Mouse (Mus musculus): ENCODE results near the gene 2200002D01Rik. TPM values are rescaled to one million over a fixed set of nuclear protein-coding genes. Genes with fewer than 3 reads are reported as not detected.
"Not testable (repeated sequence)": the region's sequence is repeated elsewhere in the genome, so short reads cannot be mapped to it uniquely, and the experiment has no call there.

2200002D01Rik gene
- total RNA-seq, 2 experiments from 2014 or later = 2.0 to 2.2 TPM

DNA sequence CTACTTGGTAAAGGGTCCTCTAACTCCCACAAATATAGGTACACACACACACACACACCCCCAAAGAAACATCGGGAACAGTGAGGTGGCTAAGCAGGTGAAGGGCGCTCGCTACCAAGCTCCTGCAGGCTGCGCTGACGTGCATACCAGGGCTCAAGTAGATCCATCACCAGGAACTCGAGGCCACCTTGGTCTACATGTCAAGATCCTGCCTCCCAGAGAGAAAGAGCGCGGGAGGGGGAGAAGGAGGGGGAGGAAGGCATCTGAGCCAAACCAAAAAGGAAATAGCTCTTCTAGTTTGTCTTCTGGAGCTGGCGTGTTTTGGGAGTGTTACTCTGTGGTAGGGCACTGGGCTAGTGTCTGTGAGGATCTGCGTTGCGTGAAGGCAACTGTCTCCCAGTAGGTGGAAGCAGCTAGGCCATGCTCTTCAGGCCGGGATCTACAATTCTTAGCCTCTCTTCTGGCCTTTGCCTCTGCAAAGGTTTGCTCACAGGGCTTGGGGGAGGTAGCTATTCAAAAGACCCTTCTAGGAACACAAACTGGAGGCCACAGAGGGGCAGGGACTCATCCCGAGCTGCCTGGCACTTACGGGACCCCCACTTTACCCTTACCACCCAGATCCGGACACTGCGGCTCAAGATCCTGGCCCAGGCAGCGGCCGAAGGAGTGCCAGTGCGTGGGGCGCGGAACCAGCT lies 1.5 kb downstream of the 2200002D01Rik start:
- intact Hi-C loops (cut with DNase I) = loop anchor here (2.0 to 5.0 kb wide), 2 partner anchors 50 to 119 kb away; partner anchors contain the start of gene Ryr1
- DNase-seq = no peak

DNA sequence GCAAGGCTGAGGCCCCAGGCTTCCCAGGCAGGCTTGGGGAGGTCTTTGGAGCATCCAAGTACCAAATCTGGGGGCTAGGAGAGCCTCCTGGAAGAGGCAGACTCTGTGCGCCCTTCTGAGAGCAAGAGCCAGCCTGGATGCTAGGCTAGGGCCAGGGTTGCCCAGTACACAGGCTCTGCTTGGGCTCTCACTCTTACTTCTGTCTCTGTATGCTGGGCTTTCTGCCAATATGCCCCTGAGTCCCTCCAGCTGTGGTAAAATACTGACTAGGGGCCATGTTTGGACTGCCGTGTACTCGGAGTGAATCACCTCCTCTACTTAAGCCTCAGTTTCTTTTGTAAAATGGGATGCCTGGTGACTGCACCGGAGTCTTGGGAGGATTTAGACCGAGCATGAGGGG lies 2.3 kb downstream of the 2200002D01Rik start:
- intact Hi-C loops (cut with DNase I) = loop anchor here (2.0 to 5.0 kb wide), 2 partner anchors 51 to 119 kb away; partner anchors contain the start of gene Ryr1
- no peak for DNase-seq

DNA sequence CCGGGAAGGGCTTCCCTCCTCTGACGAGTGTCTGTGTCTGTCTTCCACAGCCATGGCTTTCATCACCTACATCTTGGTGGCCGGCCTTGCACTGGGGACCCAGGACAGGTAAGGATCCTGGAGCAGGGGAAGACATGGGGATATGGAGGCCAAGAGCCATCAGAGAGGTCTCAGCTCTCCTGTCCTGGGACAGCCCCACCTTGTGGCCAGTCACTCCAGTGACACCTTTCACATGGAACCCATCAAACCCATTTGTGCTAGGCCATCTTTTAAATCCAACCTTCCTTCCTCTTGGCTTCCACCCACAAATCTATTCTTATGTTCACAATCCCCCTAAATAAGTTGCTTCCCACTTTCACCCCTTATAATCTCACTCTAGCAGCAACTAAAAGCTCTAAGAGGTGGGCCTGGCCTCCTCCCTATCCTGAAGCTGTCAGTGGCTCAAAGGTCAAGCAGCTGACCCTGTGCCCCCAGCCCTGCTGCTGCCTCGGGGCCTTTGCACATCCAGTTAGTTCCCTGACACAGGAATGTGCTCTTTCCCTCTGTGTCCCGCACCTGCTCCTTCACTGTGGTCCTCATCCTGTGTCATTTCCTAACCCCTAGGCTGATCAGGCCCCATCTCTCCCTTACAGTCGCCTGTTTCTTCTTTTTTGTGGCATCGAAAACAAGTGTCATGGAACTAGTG lies 3.4 kb downstream of the 2200002D01Rik start:
- DNase-seq = peak; percentile 37 to 41
- intact Hi-C loops (cut with DNase I) = loop anchor here (5.0 kb wide), 1 partner anchor 118 kb away; the partner anchor contains the start of gene Ryr1

DNA sequence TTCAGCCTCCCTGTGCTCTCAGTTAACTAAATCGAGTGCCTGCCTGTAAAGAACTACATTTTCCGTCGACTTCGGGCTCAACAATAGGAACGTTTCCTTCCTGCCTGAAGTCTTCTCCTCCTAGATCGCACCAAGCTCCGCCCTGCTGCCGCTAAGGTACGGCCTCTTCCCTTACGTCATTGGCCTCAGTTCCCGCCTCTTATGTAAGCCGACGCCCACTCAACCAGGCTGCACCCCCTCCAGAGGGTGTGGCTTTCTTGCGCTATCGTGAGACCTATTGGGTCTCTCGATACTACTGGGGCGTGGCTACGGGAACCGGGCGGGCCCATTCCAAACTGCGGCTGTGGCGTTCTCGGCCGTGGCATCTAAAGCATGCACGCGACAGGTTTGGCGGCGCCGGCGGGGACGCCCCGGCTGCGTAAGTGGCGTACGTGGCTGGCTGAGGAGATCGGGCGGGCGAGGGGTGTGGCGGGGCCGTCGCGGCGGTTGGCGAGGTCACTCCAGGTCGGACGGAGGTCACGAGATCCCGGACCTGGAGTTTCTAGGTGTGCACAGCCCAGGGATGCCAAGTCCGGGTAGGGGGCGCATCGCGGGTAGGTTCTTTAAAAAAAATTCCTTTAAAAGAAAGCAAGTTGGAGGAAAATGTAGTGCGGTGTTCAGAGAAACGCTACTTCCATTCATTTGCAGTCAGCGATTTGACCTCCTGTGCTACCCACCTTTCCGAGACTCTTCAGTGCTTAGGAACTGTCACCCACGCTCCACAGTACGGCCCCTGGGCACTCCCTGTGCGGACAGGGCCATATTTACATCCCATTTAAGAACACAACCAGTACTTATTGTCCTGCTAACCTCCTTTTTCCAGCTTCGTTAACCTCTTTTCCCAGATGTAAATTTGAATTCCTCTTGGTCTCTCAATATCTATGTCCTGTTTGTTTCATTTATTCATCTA lies 10.0 kb downstream of the 2200002D01Rik start, which contains the start of gene Yif1b:
TSS of gene Yif1b (plus strand) at position 311 of the 949 bp plus-strand sequence.
- DNase-seq = peak; percentile 95 to 97
- intact Hi-C loops (cut with DNase I) = loop anchor here (2.0 kb wide), 1 partner anchor 57 kb away; the partner anchor contains the start of gene Psmd8

DNA sequence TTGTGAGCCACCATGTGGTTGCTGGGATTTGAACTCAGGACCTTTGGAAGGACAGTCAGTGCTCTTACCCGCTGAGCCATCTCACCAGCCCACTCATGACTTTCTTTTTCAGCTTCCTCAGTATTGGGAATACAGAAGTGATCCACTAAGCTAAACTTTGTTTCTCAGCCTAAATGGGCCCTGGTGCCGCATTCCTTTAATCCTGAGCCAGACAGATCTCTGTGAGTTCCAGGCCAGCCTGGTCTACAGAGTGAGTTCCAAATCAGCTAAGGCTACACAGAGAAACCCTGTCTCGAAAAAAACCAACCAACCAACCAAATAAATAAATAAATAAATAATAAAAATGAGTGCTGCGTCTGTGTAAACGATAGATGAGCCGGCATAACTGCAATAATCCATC lies 10.7 kb downstream of the 2200002D01Rik start:
- DNase-seq; intact Hi-C loops (cut with DNase I): not testable (repeated sequence)

DNA sequence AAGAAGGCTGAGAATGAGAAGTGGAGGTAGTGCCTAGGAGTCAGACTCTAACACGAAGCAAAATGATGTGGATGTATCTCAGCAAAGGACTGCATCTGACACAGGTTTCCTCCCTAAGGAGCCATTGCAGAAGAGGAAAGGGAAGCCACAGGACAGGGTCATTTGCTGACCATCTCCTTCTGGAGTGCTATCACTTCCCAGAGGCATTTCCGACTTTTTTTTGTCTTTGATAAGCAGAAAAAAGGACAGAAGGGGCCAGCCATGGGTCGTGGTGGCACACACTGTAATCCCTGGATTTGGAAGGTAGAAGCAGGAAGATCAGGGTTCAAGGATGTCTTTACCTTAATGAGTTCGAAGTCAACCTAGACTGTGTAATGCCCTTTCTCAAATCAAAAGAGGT lies 11.7 kb downstream of the 2200002D01Rik start:
- DNase-seq = no peak
- intact Hi-C loops (cut with DNase I) = no loop called here

DNA sequence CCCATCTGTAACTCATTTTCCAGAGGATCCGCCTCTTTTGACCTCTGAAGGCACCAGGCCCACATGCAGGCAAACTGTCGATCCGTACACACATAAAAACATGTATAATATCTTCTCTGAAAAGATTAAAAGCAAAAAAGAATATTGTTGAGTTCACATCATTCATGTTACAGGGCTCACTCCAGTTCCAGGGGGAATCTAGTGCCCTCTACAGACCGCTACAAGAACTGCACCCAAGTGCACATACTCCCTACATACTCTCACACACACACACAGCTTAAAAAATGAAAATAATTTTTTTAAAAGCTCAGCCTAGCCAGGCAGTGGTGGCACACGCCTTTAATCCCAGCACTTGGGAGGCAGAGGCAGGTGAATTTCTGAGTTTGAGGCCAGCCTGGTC lies 13.6 kb downstream of the 2200002D01Rik start:
- intact Hi-C loops (cut with DNase I) = no loop called here

DNA sequence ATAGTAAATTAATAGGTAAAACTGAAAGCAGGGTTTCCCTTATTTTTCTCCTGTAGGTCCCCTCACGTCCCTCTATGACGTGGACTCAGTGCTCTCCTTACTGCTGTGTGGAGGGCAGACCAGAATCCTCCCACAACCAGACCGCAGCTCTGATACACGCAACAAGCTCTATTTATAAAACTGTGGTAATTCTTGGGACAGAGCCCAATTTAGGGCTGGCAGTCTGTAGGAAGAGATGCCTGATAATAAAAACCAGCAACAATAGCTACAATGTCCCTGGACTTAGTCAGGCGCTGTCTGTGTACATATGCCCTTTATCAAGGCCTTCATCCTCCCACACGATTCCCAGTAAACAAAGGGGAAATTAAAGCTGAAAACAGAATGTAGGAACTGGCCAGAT lies 14.5 kb downstream of the 2200002D01Rik start:
- DNase-seq = peak in 1 of 2 experiments; percentile 49

More for the DNA sequence above, 13.6 kb downstream of the 2200002D01Rik start:
- DNase-seq = no peak

DNA sequence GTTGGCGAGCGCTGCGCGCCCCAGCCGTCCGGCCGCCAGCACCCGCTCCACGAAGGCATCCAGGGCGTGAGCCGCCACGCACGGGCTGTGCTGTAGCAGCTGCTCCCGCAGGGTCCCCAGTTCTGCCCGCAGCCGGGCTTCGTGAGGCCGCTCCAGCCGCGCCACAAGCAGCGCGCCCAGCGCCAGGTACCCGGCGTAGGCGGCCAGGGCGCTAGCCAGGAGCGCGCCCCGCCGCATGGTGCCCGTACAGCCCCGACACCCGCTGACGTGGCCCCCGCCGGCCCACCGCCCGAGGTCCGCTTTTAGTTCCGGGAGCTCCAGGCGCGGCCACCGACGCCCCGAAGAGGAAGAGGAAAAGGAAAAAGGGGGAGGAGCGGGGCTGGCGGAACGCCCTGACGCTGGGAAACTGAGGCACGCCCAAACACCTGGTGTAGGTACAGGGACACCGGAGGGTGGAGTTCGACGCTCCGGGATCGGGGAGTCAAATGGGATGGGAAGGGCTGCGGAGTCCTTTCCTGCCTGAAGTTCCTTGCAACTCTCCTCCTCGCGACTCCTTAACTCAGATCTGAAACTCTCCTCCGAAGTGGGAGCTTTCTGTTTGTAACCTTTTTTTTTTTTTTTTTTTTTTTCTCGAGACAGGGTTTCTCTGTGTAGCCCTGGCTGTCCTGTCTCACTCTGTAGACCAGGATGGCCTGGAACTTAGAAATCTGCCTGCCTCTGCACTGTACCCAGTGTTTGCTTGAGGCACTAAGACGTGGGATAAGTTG lies 15.8 kb downstream of the 2200002D01Rik start, which contains the start of gene Kcnk6:
TSS of gene Kcnk6 (minus strand) at position 269 of the 767 bp plus-strand sequence.
- intact Hi-C loops (cut with DNase I) = no loop called here
- DNase-seq = peak; percentile 68 to 74

More for the DNA sequence above, 14.5 kb downstream of the 2200002D01Rik start:
- intact Hi-C loops (cut with DNase I) = no loop called here

DNA sequence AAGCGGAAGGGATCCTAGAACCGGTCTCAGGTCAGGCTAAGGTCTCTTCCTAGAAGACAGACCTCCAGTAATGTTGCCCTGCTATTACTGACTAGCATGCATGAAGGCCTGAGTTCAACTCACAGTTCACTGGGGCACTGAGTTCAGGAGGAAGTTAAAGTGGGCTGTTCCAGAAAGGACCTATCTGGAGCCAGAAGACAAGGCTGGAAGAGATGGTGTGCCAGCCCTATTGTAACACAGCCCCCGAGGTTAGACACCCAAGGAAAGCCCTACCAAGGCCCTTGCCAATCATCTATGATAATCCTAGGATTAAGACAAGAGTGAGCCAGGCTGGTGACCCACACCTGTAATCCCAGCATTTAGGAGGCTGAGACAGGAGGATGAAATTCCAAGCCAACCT lies 16.7 kb downstream of the 2200002D01Rik start:
- intact Hi-C loops (cut with DNase I) = no loop called here
- DNase-seq = no peak

DNA sequence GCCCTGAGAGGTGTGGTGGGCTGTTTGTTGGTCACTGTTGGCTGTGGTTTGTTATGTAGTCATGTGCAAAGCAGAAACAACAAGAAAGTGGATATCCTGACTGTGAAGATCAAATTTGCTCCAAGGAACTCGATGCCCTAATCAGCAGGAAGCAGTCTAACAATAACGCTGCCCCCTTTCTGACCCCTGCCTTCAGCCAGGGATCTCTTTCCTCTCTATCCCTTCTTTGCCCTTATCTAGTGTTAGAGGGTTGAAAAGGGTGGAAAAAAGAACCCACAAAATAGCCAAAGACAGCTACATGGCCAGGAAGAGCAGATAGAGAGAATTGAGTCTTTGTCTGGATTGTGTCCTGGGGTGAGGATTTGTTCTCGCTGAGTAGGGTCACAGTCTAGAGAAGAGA lies 17.7 kb downstream of the 2200002D01Rik start:
- no peak for DNase-seq
- intact Hi-C loops (cut with DNase I) = no loop called here

DNA sequence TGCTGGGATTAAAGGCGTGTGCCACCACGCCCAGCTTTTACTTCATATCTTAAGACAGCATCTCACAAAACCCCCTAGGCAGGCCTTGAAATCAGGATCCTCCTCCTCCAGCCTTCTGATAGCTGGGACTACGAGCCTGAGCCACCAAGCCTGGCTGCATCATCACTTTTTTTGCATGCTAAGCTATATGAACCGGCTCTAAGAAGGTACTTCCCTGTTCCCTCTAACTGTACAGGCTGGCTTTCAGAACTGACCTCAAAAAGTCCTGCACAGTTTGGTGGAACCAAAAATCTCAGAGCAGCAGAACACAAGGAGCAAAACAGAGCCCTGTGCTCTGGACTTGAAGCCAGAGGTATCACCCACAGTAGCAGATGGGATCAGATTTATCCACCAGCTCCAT lies 20.1 kb downstream of the 2200002D01Rik start:
- intact Hi-C loops (cut with DNase I) = no loop called here
- DNase-seq = no peak

DNA sequence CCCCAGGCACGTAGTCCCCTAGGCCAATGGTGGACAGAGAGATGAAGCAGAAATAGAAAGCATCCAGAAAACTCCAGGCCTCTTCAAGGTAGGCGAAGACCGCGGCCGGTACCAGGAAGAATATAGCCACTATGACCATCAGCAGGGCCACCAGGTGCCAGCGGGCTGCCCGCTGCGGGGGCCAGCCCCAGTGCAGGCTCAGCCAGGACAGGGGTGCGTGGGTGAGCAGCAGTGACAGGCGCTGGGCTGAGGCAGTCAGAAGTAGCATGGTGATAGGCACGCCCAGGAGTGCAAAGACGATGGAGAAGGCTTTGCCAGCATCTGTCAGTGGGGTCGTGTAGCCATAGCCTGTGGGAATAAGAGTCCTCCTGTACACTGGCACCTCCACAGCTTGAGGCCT lies 22.7 kb downstream of the 2200002D01Rik start:
- no peak for DNase-seq
- intact Hi-C loops (cut with DNase I) = no loop called here

DNA sequence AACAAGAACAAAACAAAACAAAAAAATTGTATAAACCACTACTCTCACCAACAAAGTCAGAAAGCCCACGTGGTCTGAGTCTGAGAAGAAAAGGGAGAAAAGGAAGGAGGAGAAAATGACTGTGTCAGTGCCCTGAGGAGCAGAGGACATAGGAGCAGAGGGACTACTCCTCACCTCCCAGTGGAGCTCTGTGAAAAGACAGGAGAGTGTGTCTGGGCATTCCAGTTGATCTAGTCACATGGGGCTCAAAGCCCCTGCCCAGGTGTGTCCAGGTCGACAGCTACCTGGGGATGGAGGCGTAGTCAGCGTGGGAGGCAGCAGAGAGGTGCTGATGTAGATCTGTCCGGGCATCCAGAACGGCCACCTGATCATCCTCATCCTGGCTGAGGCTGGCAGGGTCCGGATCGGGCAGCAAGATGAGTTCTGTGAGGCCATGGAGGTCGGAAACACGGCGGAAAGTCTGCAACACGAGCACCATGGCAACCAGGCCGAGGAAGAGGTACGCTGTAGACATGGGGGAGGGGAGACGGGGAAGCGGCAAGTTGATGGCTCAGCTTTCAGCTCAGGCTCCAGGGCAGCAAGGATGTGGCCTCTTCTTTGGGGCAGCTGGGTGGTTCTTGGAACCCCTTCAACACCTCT lies 23.4 kb downstream of the 2200002D01Rik start:
- DNase-seq = no peak
- intact Hi-C loops (cut with DNase I) = no loop called here

DNA sequence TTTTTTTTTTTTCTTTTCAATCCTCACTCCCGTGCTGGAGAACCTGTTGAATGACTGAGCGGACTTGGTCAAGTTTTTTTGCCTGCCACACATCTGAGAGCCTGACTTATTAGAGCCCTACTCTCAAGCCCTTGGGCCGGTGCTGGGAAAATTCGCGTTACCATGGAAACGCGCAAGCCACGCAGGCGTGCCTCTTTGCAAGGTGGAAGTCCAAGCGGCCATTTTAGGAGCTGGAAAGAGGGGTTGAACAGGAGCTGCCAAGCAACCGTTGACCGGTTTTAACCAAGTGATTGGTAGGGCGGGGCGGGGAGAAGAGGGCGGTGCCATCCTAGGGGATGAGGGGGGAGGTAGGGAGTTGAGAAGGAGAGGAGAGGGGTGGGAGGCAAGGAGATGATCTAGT lies 33.4 kb downstream of the 2200002D01Rik start:
- intact Hi-C loops (cut with DNase I) = no loop called here
- no peak for DNase-seq

DNA sequence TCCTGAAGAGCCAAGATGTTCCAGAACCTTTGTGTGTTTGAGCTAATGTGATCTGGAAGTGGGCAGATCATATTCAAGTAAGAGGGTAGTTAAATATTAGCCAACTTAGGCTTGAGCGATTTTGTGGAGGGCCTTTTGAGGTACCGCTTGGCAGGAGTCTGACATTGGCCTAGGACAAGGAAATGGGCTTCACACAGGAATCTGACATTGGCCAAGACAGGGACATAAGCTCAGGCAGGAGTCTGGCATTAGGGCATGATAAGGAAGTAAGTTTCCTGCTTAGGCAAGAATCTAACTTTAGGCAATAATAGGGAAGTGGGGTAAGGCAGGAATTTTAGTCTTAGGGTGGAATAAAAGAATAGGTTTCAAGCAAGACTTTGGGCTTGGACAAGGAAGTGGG lies 34.0 kb downstream of the 2200002D01Rik start:
- no peak for DNase-seq
- intact Hi-C loops (cut with DNase I) = no loop called here

DNA sequence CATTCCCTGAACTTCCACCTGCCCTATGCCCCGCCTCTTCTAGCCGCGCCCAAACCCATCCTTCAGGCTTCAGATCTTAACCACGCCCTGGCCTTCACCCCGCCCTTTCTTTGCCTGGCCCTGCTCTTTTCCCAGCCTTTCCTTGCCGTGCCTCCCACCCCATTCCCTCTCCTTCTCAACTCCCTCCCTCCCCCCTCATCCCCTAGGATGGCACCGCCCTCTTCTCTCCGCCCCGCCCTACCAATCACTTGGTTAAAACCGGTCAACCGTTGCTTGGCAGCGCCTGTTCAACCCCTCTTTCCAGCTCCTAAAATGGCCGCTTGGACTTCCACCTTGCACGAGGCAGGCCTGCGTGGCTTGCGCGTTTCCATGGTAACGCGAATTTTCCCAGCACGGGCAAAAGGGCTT lies 34.6 kb downstream of the 2200002D01Rik start, which contains the start of gene Catsperg1:
TSS of gene Catsperg1 (minus strand) at position 361 of the 408 bp plus-strand sequence.
- DNase-seq = no peak
- intact Hi-C loops (cut with DNase I) = no loop called here

DNA sequence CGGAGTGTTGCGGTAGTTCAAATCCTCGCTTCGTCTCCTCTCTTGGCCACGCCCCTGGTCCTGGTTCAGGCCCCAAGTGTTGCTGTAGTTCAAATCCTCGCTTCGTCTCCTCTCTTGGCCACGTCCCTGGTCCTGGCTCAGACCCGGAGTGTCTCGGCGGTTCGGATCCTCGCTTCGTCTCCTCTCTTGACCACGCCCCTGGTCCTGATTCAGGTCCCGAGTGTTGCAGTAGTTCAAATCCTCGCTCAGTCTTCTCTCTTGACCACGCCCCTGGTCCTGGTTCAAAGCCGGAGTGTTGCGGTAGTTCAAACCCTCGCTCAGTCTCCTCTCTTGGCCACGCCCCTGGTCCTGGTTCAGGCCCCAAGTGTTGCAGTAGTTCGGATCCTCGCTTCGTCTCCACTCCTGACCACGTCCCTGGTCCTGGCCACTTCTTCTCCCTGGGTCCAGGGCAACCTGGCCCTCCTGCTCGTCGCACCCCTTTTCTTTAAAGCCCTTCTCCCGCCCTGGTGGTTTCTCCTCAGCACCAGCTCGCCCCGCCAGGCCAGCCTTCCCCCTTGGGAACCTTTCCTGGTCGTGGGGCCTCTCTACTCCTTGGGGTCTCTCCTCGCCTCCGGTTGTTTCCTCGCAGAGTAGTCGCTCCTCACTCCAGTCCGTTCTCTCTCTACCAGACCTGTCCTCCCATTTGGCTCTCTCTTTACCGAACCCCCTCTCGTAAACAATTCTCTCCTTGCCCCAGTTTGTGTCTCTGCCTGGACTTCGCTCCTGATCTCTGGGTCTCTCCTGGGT lies 35.3 kb downstream of the 2200002D01Rik start:
- DNase-seq; intact Hi-C loops (cut with DNase I): not testable (repeated sequence)

Data from heart, postnatal 14 days (tissue).